Mouse (Mus musculus) megakaryocyte-erythroid progenitor cell, adult 5-6 weeks (primary cell): ENCODE data around the gene Plpp3. TPM values are rescaled to one million over a fixed set of nuclear protein-coding genes. Genes with fewer than 3 reads are reported as not detected.

Experiments used
- ATAC-seq: replicated peaks from 2 replicates; pipeline ENCODE4 v1.8.0; 2016; ENCODE audit warnings: mild to moderate bottlenecking, inconsistent platforms; ENCODE audit not compliant: severe bottlenecking, poor library complexity, low FRiP score, low TSS enrichment
- total RNA-seq, 2 experiments: library from RNA; stranded (forward) in 1 of 2; stranded (reverse) in 1 of 2; fragments of 200-1000, 215-1000 nt in 1 of 2; fragments of >200 nt in 1 of 2; fragmentation: Nextera tagmentation in 1 of 2; gene quantifications; 2 replicates each; pipeline ENCODE4 v1.2.3; 2014 to 2017

Gene Plpp3
- total RNA-seq, 2 experiments from 2014 or later, result 0.94 TPM; not detected in 1

- ATAC-seq, result no peak
These were observed 866 bp upstream of the Plpp3 start for GRCm38 (mm10) chr4:105156281-105156680.

- ATAC-seq, result 0 out of 2 replicates have a peak, but pooled peaks have one; percentile 7
These were observed 232 bp upstream of the Plpp3 start for GRCm38 (mm10) chr4:105156955-105157275.

GRCm38 (mm10) chr4:105158169-105158555 is 1.0 kb downstream of the Plpp3 start:
- peak; percentile 84 for ATAC-seq

- no peak for ATAC-seq
These were observed 1.7 kb downstream of the Plpp3 start for GRCm38 (mm10) chr4:105158651-105159530.

GRCm38 (mm10) chr4:105159531-105159870 is 2.4 kb downstream of the Plpp3 start:
- no peak for ATAC-seq

- ATAC-seq, result no peak
These were observed 3.3 kb downstream of the Plpp3 start for GRCm38 (mm10) chr4:105160470-105160869.

- no peak for ATAC-seq
These were observed 4.9 kb downstream of the Plpp3 start for GRCm38 (mm10) chr4:105162014-105162413.

GRCm38 (mm10) chr4:105162676-105163075 is 5.5 kb downstream of the Plpp3 start:
- ATAC-seq, result no peak

- no peak for ATAC-seq
These were observed 6.8 kb downstream of the Plpp3 start for GRCm38 (mm10) chr4:105163981-105164411.

GRCm38 (mm10) chr4:105164952-105165351 is 7.8 kb downstream of the Plpp3 start:
- ATAC-seq, result no peak

- no peak for ATAC-seq
These were observed 12.0 kb downstream of the Plpp3 start for GRCm38 (mm10) chr4:105169093-105169571.

GRCm38 (mm10) chr4:105169826-105170810 is 13.0 kb downstream of the Plpp3 start:
- no peak for ATAC-seq

GRCm38 (mm10) chr4:105170811-105171401 is 13.8 kb downstream of the Plpp3 start:
- no peak for ATAC-seq

- peak; percentile 63; the same call in 1 of the 2 replicates for ATAC-seq
These were observed 14.3 kb downstream of the Plpp3 start for GRCm38 (mm10) chr4:105171432-105171831.

- no peak for ATAC-seq
These were observed 17.6 kb downstream of the Plpp3 start for GRCm38 (mm10) chr4:105174778-105175177.

- ATAC-seq, result no peak
These were observed 18.3 kb downstream of the Plpp3 start for GRCm38 (mm10) chr4:105175255-105176035.

- ATAC-seq, result no peak
These were observed 24.0 kb downstream of the Plpp3 start for GRCm38 (mm10) chr4:105181014-105181658.

- no peak for ATAC-seq
These were observed 24.6 kb downstream of the Plpp3 start for GRCm38 (mm10) chr4:105181659-105182167.
